Mouse (Mus musculus): ENCODE data around the gene Slain2.
"Not testable (repeated sequence)": the region's sequence is repeated elsewhere in the genome, so short reads cannot be mapped to it uniquely, and the experiment has no call there.

DNA sequence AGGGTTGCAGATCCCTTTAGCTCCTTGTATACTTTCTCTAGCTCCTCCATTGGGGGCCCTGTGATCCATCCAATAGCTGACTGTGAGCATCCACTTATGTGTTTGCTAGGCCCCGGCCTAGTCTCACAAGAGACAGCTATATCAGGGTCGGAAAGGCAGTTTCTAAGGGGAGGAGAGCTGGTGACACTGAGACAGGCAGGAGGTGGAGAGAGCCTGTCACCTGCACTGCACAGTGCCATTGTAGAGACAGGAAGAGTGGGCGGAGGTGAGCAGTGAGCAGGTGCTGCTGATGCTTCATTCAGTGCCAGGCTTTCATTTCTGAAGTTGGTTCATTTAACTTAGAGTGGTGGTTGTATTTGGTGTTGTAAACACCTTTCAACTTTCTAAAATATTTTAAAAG is 24.3 kb downstream of the Slain2 start:
- not testable (repeated sequence) for TF ChIP-seq CTCF (IDR thresholded peaks at IDR 0.05; ENCODE audit: extremely low read depth, insufficient read length, insufficient replicate concordance, low read depth, low read length); POLR2A (IDR thresholded peaks at IDR 0.05; ENCODE audit: low read depth, low read length)

All from small intestine, adult 2 months (tissue).